Mouse (Mus musculus) kidney, embryonic 14.5 days (tissue): ENCODE measurements around the gene 2310039H08Rik. TPM values are rescaled to one million over a fixed set of nuclear protein-coding genes. Genes with fewer than 3 reads are reported as not detected.
"Not testable (repeated sequence)": the region's sequence is repeated elsewhere in the genome, so short reads cannot be mapped to it uniquely, and the experiment has no call there.

Experiments used
- ATAC-seq: fragments of 200-750 bp; cut with Nextera tagmentation; 2 replicates; pipeline ENCODE4 v1.8.0; 2017; ENCODE audit warnings: moderate number of reproducible peaks, mild to moderate bottlenecking, moderate TSS enrichment, moderate library complexity; ENCODE audit not compliant: low FRiP score, low TSS enrichment
- H3K27ac ChIP-seq: fragments of 300-500 bp; sonication (generic); 2 replicates; pipeline ENCODE4 v1.5.1; 2014; ENCODE audit warnings: low read depth, mild to moderate bottlenecking, low read length, moderate library complexity, mixed read lengths
- H3K27me3 ChIP-seq: fragments of 300-500 bp; sonication (generic); 2 replicates; pipeline ENCODE4 v1.6.1; 2014; ENCODE audit warnings: mild to moderate bottlenecking, low read length; ENCODE audit not compliant: control insufficient read depth, insufficient read depth
- H3K36me3 ChIP-seq: fragments of 300-500 bp; sonication (generic); 2 replicates; pipeline ENCODE4 v1.6.1; 2014; ENCODE audit warnings: low read length, mixed read lengths; ENCODE audit not compliant: control insufficient read depth, insufficient read depth
- H3K4me1 ChIP-seq: fragments of 300-500 bp; sonication (generic); 2 replicates; pipeline ENCODE4 v1.6.1; 2014; ENCODE audit warnings: low read length, mixed read lengths; ENCODE audit not compliant: control insufficient read depth, insufficient read depth
- H3K4me2 ChIP-seq: fragments of 300-500 bp; sonication (generic); replicated peaks from 2 replicates; pipeline ENCODE4 v1.6.1; 2014; ENCODE audit warnings: low read depth, mild to moderate bottlenecking, low read length
- H3K4me3 ChIP-seq: fragments of 300-500 bp; sonication (generic); 2 replicates; pipeline ENCODE4 v1.5.1; 2014; ENCODE audit warnings: mild to moderate bottlenecking, low read length
- H3K9ac ChIP-seq: fragments of 300-500 bp; sonication (generic); 2 replicates; pipeline ENCODE4 v1.6.1; 2014; ENCODE audit warnings: low read depth, mild to moderate bottlenecking, low read length, moderate library complexity
- H3K9me3 ChIP-seq: fragments of 300-500 bp; sonication (generic); 2 replicates; pipeline ENCODE4 v1.6.1; 2016; ENCODE audit warnings: low read length; ENCODE audit not compliant: control insufficient read depth
- WGBS: fragments of 180-500 bp; shearing (Covaris S2); extraction: QIAGEN DNeasy Blood & Tissue Kit; methylation state at CpG from one replicate; pipeline ENCODE4 v1.1.7; 2014; 5-methylcytosine and 5-hydroxymethylcytosine counted together
- polyA plus RNA-seq: library from polyadenylated mRNA; unstranded; fragments of >200 nt; fragmentation: Nextera tagmentation; extraction: Ambion mirVana; gene quantifications from 2 replicates; pipeline ENCODE4 v1.2.1, GENCODE M21; 2014

Gene 2310039H08Rik
- polyA plus RNA-seq, 1 experiment from 2014 or later = 73.6 TPM

DNA sequence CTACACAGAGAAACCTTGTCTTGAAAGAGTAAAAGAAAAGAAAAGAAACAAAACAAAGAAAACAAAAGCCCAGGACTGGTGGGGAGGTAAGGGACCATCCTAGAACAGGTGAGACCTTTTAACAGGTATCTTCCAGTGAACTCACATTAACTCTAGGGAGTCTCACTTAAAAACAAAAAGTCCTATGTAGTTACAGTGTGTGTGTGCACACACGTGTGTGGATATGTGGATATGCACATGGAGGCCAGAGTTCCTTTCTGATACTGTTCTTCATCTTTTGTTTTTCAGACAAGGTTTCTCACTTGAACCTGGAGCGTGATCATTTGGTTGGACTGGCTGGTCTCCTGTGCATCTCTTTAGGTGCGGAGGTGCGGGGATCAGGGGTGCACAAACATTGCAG lies 21.9 kb upstream of the 2310039H08Rik start:
- Histone ChIP-seq H3K27me3 (no peaks in the 10 kb centered on the region), H3K9ac (peak overlapping the region; percentile 72; the same call in 1 of the 2 replicates), H3K9me3 (no peaks in the 10 kb centered on the region), H3K4me3 (peak overlapping the region; percentile 72; the same call in 1 of the 2 replicates), H3K4me1 (peaks cover 7% of the 10 kb centered on the region; the same call in 1 of the 2 replicates), H3K36me3 (peaks cover 12% of the 10 kb centered on the region), H3K27ac (no peak overlapping the region), H3K4me2 (peak overlapping the region; percentile 51; the same call in 1 of the 2 replicates)
- no peak for ATAC-seq
- 93% methylated on average over 4 of the region's 4 CpGs for WGBS

DNA sequence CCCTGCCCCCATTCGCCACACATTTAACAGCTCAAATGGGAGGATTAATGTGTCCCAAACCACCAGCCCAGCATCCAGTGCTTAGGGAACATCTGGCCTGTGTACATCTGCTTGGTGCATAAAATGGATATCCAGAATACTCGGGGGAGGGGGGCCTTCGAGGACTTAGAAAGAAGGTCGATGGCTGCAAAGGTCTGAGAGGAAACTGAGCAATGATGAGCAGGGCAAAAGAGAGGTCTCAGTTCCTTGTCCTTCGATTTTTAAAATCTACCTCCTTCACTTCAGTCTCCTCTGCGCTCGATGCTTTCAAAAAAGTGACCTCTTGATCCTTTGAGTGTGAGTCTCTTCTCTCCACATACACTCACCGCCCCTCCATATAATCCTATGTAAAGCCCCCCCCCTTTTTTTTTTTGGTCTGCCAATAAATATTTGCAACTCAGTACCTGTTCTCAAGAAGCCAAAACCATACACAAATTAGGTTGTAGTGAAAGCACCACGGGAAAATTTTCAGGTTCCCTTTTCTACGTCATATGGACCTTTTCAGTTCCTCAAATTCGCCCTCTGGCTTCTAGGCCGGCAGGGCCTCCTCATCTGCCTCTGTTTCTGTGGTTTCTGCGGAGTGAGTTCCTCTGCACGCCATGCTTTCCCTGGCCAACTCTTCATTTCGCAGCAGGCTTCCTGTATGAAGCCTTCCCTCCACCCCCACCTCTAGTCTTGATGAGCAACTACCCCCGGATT lies 21.2 kb upstream of the 2310039H08Rik start:
- Histone ChIP-seq H3K4me2 (peak overlapping the region; percentile 51), H3K9ac (peak overlapping the region; percentile 72), H3K36me3 (peaks cover 7% of the 10 kb centered on the region; the same call in 1 of the 2 replicates), H3K4me3 (peak overlapping the region; percentile 72), H3K27ac (peak overlapping the region; percentile 87), H3K4me1 (peaks cover 7% of the 10 kb centered on the region; the same call in 1 of the 2 replicates), H3K27me3 (no peaks in the 10 kb centered on the region), H3K9me3 (no peaks in the 10 kb centered on the region)
- WGBS = 19% methylated on average over 16 of the region's 16 CpGs
- no peak for ATAC-seq

DNA sequence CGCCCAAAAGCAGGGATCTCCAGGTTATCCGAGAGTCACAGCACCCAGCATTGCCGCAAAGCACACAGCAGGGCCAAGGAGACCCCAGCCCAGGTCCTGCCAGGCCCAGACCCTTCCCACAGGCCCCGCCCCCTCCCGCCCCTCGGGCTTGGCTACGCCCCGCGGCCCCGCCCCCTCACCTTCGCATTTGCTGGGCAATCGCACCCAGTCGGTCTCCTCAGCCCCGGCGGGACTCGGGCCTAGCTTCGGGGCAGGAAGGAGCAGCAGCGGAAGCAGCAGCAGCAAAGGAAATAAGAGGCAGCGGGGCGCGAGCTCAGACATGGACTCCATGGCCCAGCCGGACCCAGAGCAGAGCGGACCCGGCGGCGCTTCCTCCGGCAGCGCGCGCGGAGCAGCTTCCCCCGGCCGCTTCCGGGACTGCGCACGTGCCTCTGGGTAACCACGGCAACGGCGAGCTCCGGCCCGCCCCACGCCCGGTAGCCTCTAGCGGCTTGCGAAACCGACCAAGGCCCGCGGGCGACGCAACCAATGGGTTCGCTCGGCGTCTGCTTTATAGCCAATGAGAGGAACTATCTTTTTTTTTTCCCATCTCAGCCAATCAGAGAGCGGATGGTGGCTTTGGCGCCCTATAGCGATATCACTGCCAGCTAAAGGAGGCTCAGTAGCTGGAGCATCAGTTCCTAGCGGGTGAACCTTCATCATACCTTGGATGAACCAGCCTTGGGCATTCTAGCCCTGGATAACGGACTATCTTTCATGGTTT lies 20.5 kb upstream of the 2310039H08Rik start, which contains the start of gene Cnpy3:
Gene Cnpy3 (minus strand): TSS at position 421 of the 763 bp plus-strand sequence.
- Histone ChIP-seq H3K4me1 (peaks cover 7% of the 10 kb centered on the region; the same call in 1 of the 2 replicates), H3K27me3 (no peaks in the 10 kb centered on the region)
- under 1% methylated on average over 56 of the region's 58 CpGs for WGBS

DNA sequence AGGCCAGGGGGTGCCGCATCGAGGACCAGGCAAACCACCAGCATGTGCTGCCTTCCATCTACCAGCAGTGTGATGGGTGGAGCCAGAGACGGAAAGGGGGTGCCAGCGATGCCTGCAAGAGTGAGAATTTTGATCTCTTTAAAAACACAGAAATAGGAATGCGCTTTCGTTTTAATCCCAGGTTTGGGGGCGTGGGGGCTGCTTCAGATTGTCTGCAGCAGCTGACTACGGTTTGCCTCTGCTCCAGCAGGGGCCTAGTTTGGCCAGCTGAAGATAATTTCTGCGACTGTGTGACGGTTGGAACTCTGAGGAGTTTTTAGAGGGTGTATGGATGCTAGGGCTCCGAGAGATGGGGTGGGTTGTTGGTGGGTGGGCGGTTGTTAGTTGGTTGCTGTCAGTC lies 13.7 kb upstream of the 2310039H08Rik start:
- Histone ChIP-seq H3K36me3 (no peaks in the 10 kb centered on the region), H3K4me2 (no peak overlapping the region), H3K9ac (no peak overlapping the region), H3K27me3 (no peaks in the 10 kb centered on the region), H3K27ac (no peak overlapping the region), H3K9me3 (no peaks in the 10 kb centered on the region), H3K4me1 (no peaks in the 10 kb centered on the region), H3K4me3 (no peak overlapping the region)
- 89% methylated on average over 12 of the region's 12 CpGs for WGBS
- no peak for ATAC-seq

More for the DNA sequence above, 20.5 kb upstream of the 2310039H08Rik start, which contains the start of gene Cnpy3:
- ATAC-seq = peak; percentile 99
- Histone ChIP-seq H3K27ac (peak within 1 kb of the TSS; percentile 87), H3K4me3 (peak within 1 kb of the TSS; percentile 72), H3K9me3 (no peaks in the 10 kb centered on the region), H3K4me2 (peak within 1 kb of the TSS; percentile 51), H3K36me3 (peaks cover 4% of the 10 kb centered on the region; the same call in 1 of the 2 replicates), H3K9ac (peak within 1 kb of the TSS; percentile 72)

DNA sequence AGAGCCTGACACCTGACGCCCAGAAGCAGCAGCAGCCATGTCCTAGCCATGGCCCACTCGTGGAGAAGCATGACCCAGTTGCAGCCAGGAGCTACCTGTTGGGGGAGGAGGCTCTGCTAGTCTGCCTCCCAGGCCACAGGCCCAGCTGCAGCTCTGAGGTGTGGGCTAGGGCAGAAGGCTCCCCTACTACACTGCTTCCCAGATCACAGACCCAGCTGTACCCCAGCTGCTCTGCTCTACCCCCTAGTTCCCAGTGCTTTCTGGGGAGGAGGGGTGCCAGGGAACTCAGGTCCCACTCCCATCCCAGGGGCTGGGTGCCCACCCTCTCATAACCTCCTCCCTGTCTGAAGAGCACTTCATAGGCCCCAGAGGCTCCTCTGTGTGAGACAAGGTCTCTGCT lies 8.9 kb upstream of the 2310039H08Rik start, which contains the start of gene Ptcra:
Gene Ptcra (minus strand): TSS at position 169 of the 400 bp plus-strand sequence.
- 52% methylated on average over 2 of the region's 2 CpGs for WGBS
- H3K4me3 ChIP-seq = no peak within 1 kb of the TSS
- no peak within 1 kb of the TSS for H3K4me2 ChIP-seq
- H3K27me3 ChIP-seq = no peaks in the 10 kb centered on the region
- no peaks in the 10 kb centered on the region for H3K36me3 ChIP-seq
- H3K27ac ChIP-seq = no peak within 1 kb of the TSS
- H3K9ac ChIP-seq = no peak within 1 kb of the TSS
- no peaks in the 10 kb centered on the region for H3K9me3 ChIP-seq
- no peak for ATAC-seq
- no peaks in the 10 kb centered on the region for H3K4me1 ChIP-seq

DNA sequence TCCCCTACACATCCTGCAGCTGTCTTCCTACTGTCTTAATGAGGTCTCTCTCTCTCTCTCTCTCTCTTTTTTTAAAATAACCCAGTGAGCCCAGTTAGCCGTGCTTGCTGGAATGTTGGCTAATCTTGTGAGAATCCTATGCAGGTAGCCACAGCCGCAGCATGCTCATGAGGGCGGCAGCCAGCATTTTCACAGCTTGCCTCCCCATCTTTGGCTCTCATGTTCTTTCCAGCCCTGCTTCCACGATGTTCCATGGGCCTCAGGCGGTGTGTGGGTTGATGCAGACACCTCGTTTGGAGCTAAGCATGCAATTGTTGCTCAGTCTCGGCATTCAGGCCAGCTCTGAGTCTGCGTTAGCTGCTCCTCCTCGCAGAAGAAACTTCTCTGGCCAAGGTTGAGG lies 7.5 kb upstream of the 2310039H08Rik start:
- not testable (repeated sequence) for ATAC-seq, H3K9me3 ChIP-seq, H3K4me2 ChIP-seq, H3K4me3 ChIP-seq, H3K27ac ChIP-seq, H3K27me3 ChIP-seq, H3K9ac ChIP-seq, H3K36me3 ChIP-seq, H3K4me1 ChIP-seq
- WGBS = 73% methylated on average over 8 of the region's 9 CpGs

DNA sequence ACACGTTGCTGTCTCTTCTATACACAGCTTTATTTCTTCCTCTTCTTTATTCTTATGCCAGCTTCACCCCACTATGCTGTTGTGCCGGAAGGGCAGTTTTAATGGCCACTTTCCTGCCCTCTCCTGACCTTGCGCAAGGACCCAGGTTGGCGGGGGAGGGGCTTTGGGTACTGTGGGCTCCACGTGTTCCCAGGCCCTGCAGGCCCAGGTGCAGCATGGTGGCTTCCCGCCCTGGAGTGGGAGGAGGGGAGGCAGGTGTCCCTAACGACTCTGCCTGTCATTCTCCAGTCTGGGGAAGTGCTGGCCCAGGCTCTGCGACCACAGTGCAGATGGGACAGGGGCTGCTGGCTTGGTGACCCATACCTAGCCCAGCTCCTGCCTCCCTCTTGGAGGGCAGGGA lies 4.6 kb upstream of the 2310039H08Rik start:
- Histone ChIP-seq H3K4me2 (no peak overlapping the region), H3K36me3 (no peaks in the 10 kb centered on the region), H3K4me1 (peaks cover 4% of the 10 kb centered on the region; the same call in 1 of the 2 replicates), H3K27me3 (no peaks in the 10 kb centered on the region), H3K9me3 (no peaks in the 10 kb centered on the region), H3K4me3 (no peak overlapping the region), H3K27ac (no peak overlapping the region), H3K9ac (no peak overlapping the region)
- 41% methylated on average over 8 of the region's 8 CpGs for WGBS
- no peak for ATAC-seq

DNA sequence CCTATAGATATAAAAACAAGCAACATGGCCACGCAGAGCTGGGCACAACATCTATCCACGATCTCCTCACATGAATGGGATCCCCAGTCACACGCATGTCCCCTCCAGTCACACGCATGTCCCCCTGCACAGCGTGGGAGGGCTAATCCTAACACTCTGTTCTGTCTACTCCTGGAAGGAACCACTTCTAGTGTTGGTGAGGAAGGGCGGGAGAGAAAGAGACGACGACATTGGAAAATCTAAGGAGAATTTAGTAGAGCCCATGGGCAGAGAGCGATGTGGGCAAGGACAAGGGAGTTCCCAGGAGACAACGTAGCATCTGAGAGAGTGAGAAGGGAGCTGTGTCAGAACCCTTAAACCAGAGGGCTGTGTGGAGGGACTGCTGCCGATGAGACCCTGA lies 1.9 kb upstream of the 2310039H08Rik start:
- WGBS = 92% methylated on average over 11 of the region's 11 CpGs

More for the DNA sequence above, 1.9 kb upstream of the 2310039H08Rik start:
- H3K4me3 ChIP-seq = no peak overlapping the region
- no peak for ATAC-seq
- no peak overlapping the region for H3K4me2 ChIP-seq
- H3K9me3 ChIP-seq = no peaks in the 10 kb centered on the region
- H3K27ac ChIP-seq = no peak overlapping the region
- H3K27me3 ChIP-seq = no peaks in the 10 kb centered on the region
- H3K36me3 ChIP-seq = peaks cover 16% of the 10 kb centered on the region
- peaks cover 7% of the 10 kb centered on the region; the same call in 1 of the 2 replicates for H3K4me1 ChIP-seq
- no peak overlapping the region for H3K9ac ChIP-seq
